Comparison of ENCODE assay signal across 10 mouse cellular contexts in the genomic region with DNA sequence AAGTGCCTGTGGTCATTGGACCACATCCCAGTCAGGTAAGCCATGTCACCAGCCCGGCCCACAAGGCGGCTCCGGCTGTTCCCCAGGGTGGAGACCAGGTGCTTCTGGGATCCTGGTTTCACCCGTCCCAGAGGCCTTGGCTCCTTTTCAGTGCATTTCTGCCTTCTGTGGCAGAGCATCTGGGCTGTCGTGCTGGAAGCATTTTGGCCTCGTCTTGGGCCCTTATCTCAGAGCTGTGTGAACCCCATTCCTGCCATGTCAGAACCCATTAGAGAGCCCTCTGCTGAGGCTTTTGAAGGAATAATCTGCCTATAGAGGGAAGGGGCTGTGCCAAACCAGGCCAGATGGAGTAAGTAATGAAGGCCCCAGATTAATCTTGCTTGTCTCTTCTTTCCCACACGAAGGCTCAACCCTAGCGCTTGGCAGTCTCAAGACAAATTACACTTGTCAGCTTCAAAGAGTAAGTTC.
DNase-seq lines count a peak whose midpoint lies in the region; ATAC-seq lines count a peak whose summit lies in the region.
"Had no signal": no experiment of that assay in that cellular context is flagged by ENCODE, and none has a peak within 500 bp of the region (broad histone marks: within the 10 kb centered on the region; RNA-seq: fewer than 3 reads in every experiment).

No protein-coding gene starts in this region.

- 52% methylated on average over 8 of the region's 8 CpGs for WGBS in heart, embryonic 12.5 days
- WGBS in intestine, embryonic 15.5 days = 49% methylated on average over 8 of the region's 8 CpGs
- WGBS in midbrain, embryonic 15.5 days = 52% methylated on average over 8 of the region's 8 CpGs

- ATAC-seq in heart, embryonic 12.5 days (ENCODE audit: insufficient number of reproducible peaks, low FRiP score) = no peak
- ATAC-seq in intestine, embryonic 15.5 days = peak; percentile 40; the same call in 1 of the 2 replicates
- peak; percentile 50 for ATAC-seq in midbrain, embryonic 15.5 days (replicated peaks)

- no peaks in the 10 kb centered on the region for H3K36me3 ChIP-seq in heart, embryonic 12.5 days
- no peaks in the 10 kb centered on the region for H3K36me3 ChIP-seq in intestine, embryonic 15.5 days
- H3K36me3 ChIP-seq in midbrain, embryonic 15.5 days (replicated peaks) = no peaks in the 10 kb centered on the region

- DNase-seq in heart, adult 8-10 months (ENCODE audit: low spot score) = no peak
- DNase-seq in brain, embryonic 18.5 days (ENCODE audit: low read depth, low spot score) = peak; percentile 34
- no peak for DNase-seq in layer of hippocampus, postnatal 36 days
- DNase-seq in gastrocnemius, postnatal 10 days = no peak
- DNase-seq in adrenal gland, postnatal 36 days = no peak
- DNase-seq: adrenal gland, postnatal 10 days; lung, postnatal 14 days had no signal

- no peak overlapping the region for H3K4me2 ChIP-seq in heart, embryonic 12.5 days
- H3K4me2 ChIP-seq in intestine, embryonic 15.5 days (replicated peaks) = no peak overlapping the region
- H3K4me2 ChIP-seq in midbrain, embryonic 15.5 days = no peak overlapping the region

- H3K27me3 ChIP-seq in heart, embryonic 12.5 days (replicated peaks) = 0 out of 2 replicates have a peak, but pooled peaks cover 3% of the 10 kb centered on the region
- no peaks in the 10 kb centered on the region for H3K27me3 ChIP-seq in intestine, embryonic 15.5 days (replicated peaks)
- no peaks in the 10 kb centered on the region for H3K27me3 ChIP-seq in midbrain, embryonic 15.5 days (replicated peaks)

- no peaks in the 10 kb centered on the region for H3K9me3 ChIP-seq in heart, embryonic 12.5 days (replicated peaks)
- H3K9me3 ChIP-seq in intestine, embryonic 15.5 days = no peaks in the 10 kb centered on the region
- no peaks in the 10 kb centered on the region for H3K9me3 ChIP-seq in midbrain, embryonic 15.5 days

- no peak overlapping the region for H3K9ac ChIP-seq in heart, embryonic 12.5 days
- H3K9ac ChIP-seq in intestine, embryonic 15.5 days = no peak overlapping the region
- H3K9ac ChIP-seq in midbrain, embryonic 15.5 days = no peak overlapping the region

- 0 out of 2 replicates have a peak overlapping the region, but pooled peaks have one; percentile 11 for H3K27ac ChIP-seq in heart, embryonic 12.5 days (ENCODE audit: poor library complexity, severe bottlenecking)
- peak overlapping the region; percentile 15; the same call in 1 of the 2 replicates for H3K27ac ChIP-seq in intestine, embryonic 15.5 days
- no peak overlapping the region for H3K27ac ChIP-seq in midbrain, embryonic 15.5 days

- H3K4me1 ChIP-seq in heart, embryonic 12.5 days (replicated peaks) = peaks cover 8% of the 10 kb centered on the region
- H3K4me1 ChIP-seq in intestine, embryonic 15.5 days (replicated peaks) = peaks cover 9% of the 10 kb centered on the region
- no peaks in the 10 kb centered on the region; the same call in 1 of the 2 replicates for H3K4me1 ChIP-seq in midbrain, embryonic 15.5 days

- H3K4me3 ChIP-seq in heart, embryonic 12.5 days = no peak overlapping the region
- H3K4me3 ChIP-seq in intestine, embryonic 15.5 days (replicated peaks) = no peak overlapping the region
- H3K4me3 ChIP-seq in midbrain, embryonic 15.5 days = no peak overlapping the region
